Comparison of ENCODE assay signal across 12 mouse cellular contexts in the genomic region with DNA sequence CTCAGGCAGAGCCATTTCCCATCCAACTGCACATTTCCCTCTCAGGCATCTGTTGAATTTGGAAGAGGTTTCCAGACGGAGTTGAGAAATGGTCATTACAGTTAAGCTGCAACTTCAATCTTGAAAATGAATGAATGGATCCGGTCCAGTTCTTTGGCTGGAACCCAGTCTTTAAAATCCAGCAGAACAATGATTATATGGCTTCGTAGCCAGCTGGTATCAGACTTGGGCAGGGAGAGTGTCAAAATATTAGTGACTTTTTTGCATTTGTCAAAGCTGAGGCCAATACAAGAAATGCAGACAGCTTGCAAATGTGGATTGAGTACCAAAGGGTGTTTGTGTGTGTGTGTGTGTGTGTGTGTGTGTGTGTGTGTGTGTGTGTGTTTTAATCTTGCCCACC.
DNase-seq lines count a peak whose midpoint lies in the region; ATAC-seq and TF ChIP-seq lines count a peak whose summit lies in the region.
"Had no signal": no experiment of that assay in that cellular context is flagged by ENCODE, and none has a peak within 500 bp of the region (broad histone marks: within the 10 kb centered on the region; RNA-seq: fewer than 3 reads in every experiment).

No protein-coding gene starts in this region.

- no peaks in the 10 kb centered on the region for H3K36me3 ChIP-seq in forebrain, embryonic 13.5 days (ENCODE audit: poor library complexity, severe bottlenecking)
- H3K36me3 ChIP-seq in forebrain, embryonic 10.5 days (replicated peaks) = no peaks in the 10 kb centered on the region
- H3K36me3 ChIP-seq in hindbrain, postnatal 0 days (ENCODE audit: insufficient read depth, low read length) = no peaks in the 10 kb centered on the region
- no peaks in the 10 kb centered on the region for H3K36me3 ChIP-seq in hindbrain, embryonic 14.5 days (replicated peaks; ENCODE audit: control insufficient read depth, insufficient read depth)
- H3K36me3 ChIP-seq in kidney, embryonic 14.5 days (ENCODE audit: control insufficient read depth, insufficient read depth, low read length) = no peaks in the 10 kb centered on the region
- H3K36me3 ChIP-seq: liver, embryonic 13.5 days; neural tube, embryonic 15.5 days had no signal

- TF ChIP-seq CTCF in hindbrain, postnatal 0 days (IDR thresholded peaks at IDR 0.05; ENCODE audit: low read depth) = no peak

- H3K27me3 ChIP-seq in forebrain, embryonic 13.5 days = no peaks in the 10 kb centered on the region
- H3K27me3 ChIP-seq in forebrain, embryonic 10.5 days (ENCODE audit: poor library complexity, severe bottlenecking) = no peaks in the 10 kb centered on the region
- H3K27me3 ChIP-seq in hindbrain, postnatal 0 days (ENCODE audit: insufficient read depth, low read length) = no peaks in the 10 kb centered on the region
- H3K27me3 ChIP-seq in hindbrain, embryonic 14.5 days (ENCODE audit: control insufficient read depth, insufficient read depth, low read length) = no peaks in the 10 kb centered on the region
- H3K27me3 ChIP-seq in kidney, embryonic 14.5 days (ENCODE audit: control insufficient read depth, insufficient read depth, low read length) = no peaks in the 10 kb centered on the region
- H3K27me3 ChIP-seq: liver, embryonic 13.5 days; neural tube, embryonic 15.5 days had no signal

- H3K4me2 ChIP-seq in forebrain, embryonic 13.5 days = no peak overlapping the region
- no peak overlapping the region for H3K4me2 ChIP-seq in hindbrain, postnatal 0 days (ENCODE audit: low read depth, low read length)
- no peak overlapping the region for H3K4me2 ChIP-seq in hindbrain, embryonic 14.5 days (replicated peaks)
- H3K4me2 ChIP-seq in kidney, embryonic 14.5 days (replicated peaks; ENCODE audit: low read depth, low read length) = no peak overlapping the region
- H3K4me2 ChIP-seq: liver, embryonic 13.5 days; neural tube, embryonic 15.5 days had no signal

- ATAC-seq in forebrain, embryonic 13.5 days = peak; percentile 61; the same call in 1 of the 2 replicates
- no peak for ATAC-seq in hindbrain, postnatal 0 days
- no peak for ATAC-seq in hindbrain, embryonic 14.5 days (ENCODE audit: low FRiP score)
- ATAC-seq in kidney, embryonic 14.5 days (ENCODE audit: low FRiP score, low TSS enrichment) = no peak
- ATAC-seq: hindbrain, embryonic 16.5 days had no signal

- no peaks in the 10 kb centered on the region for H3K9me3 ChIP-seq in forebrain, embryonic 13.5 days (replicated peaks)
- H3K9me3 ChIP-seq in forebrain, embryonic 10.5 days = no peaks in the 10 kb centered on the region
- H3K9me3 ChIP-seq in hindbrain, postnatal 0 days (ENCODE audit: low read length) = no peaks in the 10 kb centered on the region
- H3K9me3 ChIP-seq in hindbrain, embryonic 14.5 days (ENCODE audit: control insufficient read depth, low read length) = no peaks in the 10 kb centered on the region
- H3K9me3 ChIP-seq in kidney, embryonic 14.5 days (ENCODE audit: control insufficient read depth, low read length) = no peaks in the 10 kb centered on the region
- H3K9me3 ChIP-seq: liver, embryonic 13.5 days; neural tube, embryonic 15.5 days had no signal

- no peak overlapping the region for H3K9ac ChIP-seq in forebrain, embryonic 13.5 days
- H3K9ac ChIP-seq in hindbrain, postnatal 0 days (replicated peaks; ENCODE audit: low read length) = no peak overlapping the region
- no peak overlapping the region for H3K9ac ChIP-seq in hindbrain, embryonic 14.5 days
- H3K9ac ChIP-seq in kidney, embryonic 14.5 days (ENCODE audit: low read depth, low read length) = no peak overlapping the region
- H3K9ac ChIP-seq: liver, embryonic 13.5 days; neural tube, embryonic 15.5 days had no signal

- DNase-seq in forebrain, embryonic 10.5 days (ENCODE audit: extremely low spot score, low spot score) = no peak
- peak; percentile 41 for DNase-seq in hindbrain, postnatal 0 days (ENCODE audit: low spot score)
- no peak for DNase-seq in hindbrain, embryonic 14.5 days (ENCODE audit: low spot score)
- peak; percentile 18 to 32 for DNase-seq in right cerebral cortex, postnatal 10 days (ENCODE audit: low spot score in 2 of 2)
- no peak for DNase-seq in right cerebral cortex, postnatal 14 days
- DNase-seq in skeletal muscle tissue, adult 2 months (ENCODE audit: low read depth, low spot score) = peak; percentile 13
- DNase-seq: kidney, adult 8-10 months; liver, embryonic 13.5 days had no signal

- peaks cover 36% of the 10 kb centered on the region for H3K4me1 ChIP-seq in forebrain, embryonic 13.5 days
- peaks cover 33% of the 10 kb centered on the region for H3K4me1 ChIP-seq in forebrain, embryonic 10.5 days
- no peaks in the 10 kb centered on the region for H3K4me1 ChIP-seq in hindbrain, postnatal 0 days (ENCODE audit: insufficient read depth, low read length)
- H3K4me1 ChIP-seq in hindbrain, embryonic 14.5 days (replicated peaks; ENCODE audit: control insufficient read depth, insufficient read depth, low read length) = no peaks in the 10 kb centered on the region
- no peaks in the 10 kb centered on the region for H3K4me1 ChIP-seq in kidney, embryonic 14.5 days (ENCODE audit: control insufficient read depth, insufficient read depth, low read length)
- H3K4me1 ChIP-seq: liver, embryonic 13.5 days; neural tube, embryonic 15.5 days had no signal

- H3K27ac ChIP-seq in forebrain, embryonic 13.5 days = peak overlapping the region; percentile 48
- no peak overlapping the region for H3K27ac ChIP-seq in forebrain, embryonic 10.5 days
- no peak overlapping the region for H3K27ac ChIP-seq in hindbrain, postnatal 0 days
- no peak overlapping the region for H3K27ac ChIP-seq in hindbrain, embryonic 14.5 days
- H3K27ac ChIP-seq in kidney, embryonic 14.5 days (ENCODE audit: low read depth, low read length) = no peak overlapping the region
- H3K27ac ChIP-seq: liver, embryonic 13.5 days; neural tube, embryonic 15.5 days had no signal

- WGBS in forebrain, embryonic 13.5 days = 31% methylated on average over 3 of the region's 3 CpGs
- WGBS in forebrain, embryonic 10.5 days = 76% methylated on average over 3 of the region's 3 CpGs
- WGBS in hindbrain, postnatal 0 days = 44% methylated on average over 3 of the region's 3 CpGs
- WGBS in hindbrain, embryonic 14.5 days = 70% methylated on average over 3 of the region's 3 CpGs
- 79% methylated on average over 3 of the region's 3 CpGs for WGBS in kidney, embryonic 14.5 days

- H3K4me3 ChIP-seq in forebrain, embryonic 13.5 days = no peak overlapping the region
- no peak overlapping the region for H3K4me3 ChIP-seq in forebrain, embryonic 10.5 days
- no peak overlapping the region for H3K4me3 ChIP-seq in hindbrain, postnatal 0 days (ENCODE audit: low read length)
- no peak overlapping the region for H3K4me3 ChIP-seq in hindbrain, embryonic 14.5 days (replicated peaks; ENCODE audit: low read length)
- H3K4me3 ChIP-seq in kidney, embryonic 14.5 days (ENCODE audit: low read length) = no peak overlapping the region
- H3K4me3 ChIP-seq: liver, embryonic 13.5 days; neural tube, embryonic 15.5 days had no signal

Comparison
In these comparisons a context has a peak if more than half of its experiments do, and no peak if none do; other contexts are left out.
1. DNase-seq: peak in hindbrain, postnatal 0 days (single experiment), right cerebral cortex, postnatal 10 days (2 of 2) and skeletal muscle tissue, adult 2 months (single experiment); none in forebrain, embryonic 10.5 days (single experiment), hindbrain, embryonic 14.5 days (single experiment) and right cerebral cortex, postnatal 14 days (single experiment).